ENCODE assay signal across 10 mouse cellular contexts in genomic region chr7:143461294-143461870, GRCm38 (mm10). TPM values are rescaled to one million over a fixed set of nuclear protein-coding genes. Genes with fewer than 3 reads are reported as not detected.
DNase-seq lines count a peak whose midpoint lies in the region; ATAC-seq and TF ChIP-seq lines count a peak whose summit lies in the region.
"Had no signal": no experiment of that assay in that cellular context is flagged by ENCODE, and none has a peak within 500 bp of the region (broad histone marks: within the 10 kb centered on the region; RNA-seq: fewer than 3 reads in every experiment).

No protein-coding gene starts in this region.

- TF ChIP-seq CTCF in kidney, postnatal 0 days (IDR thresholded peaks at IDR 0.05; ENCODE audit: low read depth): no peak
- no peak for TF ChIP-seq CTCF in hindbrain, postnatal 0 days (IDR thresholded peaks at IDR 0.05; ENCODE audit: low read depth)
- TF ChIP-seq CTCF in midbrain, postnatal 0 days (IDR thresholded peaks at IDR 0.05): no peak

- no peaks in the 10 kb centered on the region for H3K4me1 ChIP-seq in kidney, postnatal 0 days (replicated peaks; ENCODE audit: insufficient read depth, low read length)
- H3K4me1 ChIP-seq in embryonic facial prominence, embryonic 11.5 days (ENCODE audit: control insufficient read depth, insufficient read depth, low read length): no peaks in the 10 kb centered on the region; the same call in 1 of the 2 replicates
- H3K4me1 ChIP-seq in hindbrain, postnatal 0 days (ENCODE audit: insufficient read depth, low read length): no peaks in the 10 kb centered on the region
- H3K4me1 ChIP-seq in midbrain, postnatal 0 days (ENCODE audit: insufficient read depth, low read length): no peaks in the 10 kb centered on the region

- peaks cover 17% of the 10 kb centered on the region; the same call in 1 of the 2 replicates for H3K9me3 ChIP-seq in kidney, postnatal 0 days (replicated peaks; ENCODE audit: low read length)
- H3K9me3 ChIP-seq in embryonic facial prominence, embryonic 11.5 days (replicated peaks; ENCODE audit: control insufficient read depth, low read length): peaks cover 19% of the 10 kb centered on the region
- H3K9me3 ChIP-seq in hindbrain, postnatal 0 days (ENCODE audit: low read length): peaks cover 6% of the 10 kb centered on the region; the same call in 1 of the 2 replicates
- H3K9me3 ChIP-seq in midbrain, postnatal 0 days (ENCODE audit: low read length): peaks cover 8% of the 10 kb centered on the region; the same call in 1 of the 2 replicates

- H3K36me3 ChIP-seq in kidney, postnatal 0 days (ENCODE audit: insufficient read depth, low read length): no peaks in the 10 kb centered on the region
- no peaks in the 10 kb centered on the region for H3K36me3 ChIP-seq in embryonic facial prominence, embryonic 11.5 days (replicated peaks; ENCODE audit: control insufficient read depth, insufficient read depth, low read depth, low read length)
- H3K36me3 ChIP-seq in hindbrain, postnatal 0 days (ENCODE audit: insufficient read depth, low read length): no peaks in the 10 kb centered on the region
- no peaks in the 10 kb centered on the region for H3K36me3 ChIP-seq in midbrain, postnatal 0 days (ENCODE audit: insufficient read depth, low read length)
- H3K36me3 ChIP-seq: G1E had no signal

- no peak overlapping the region for H3K27ac ChIP-seq in kidney, postnatal 0 days
- 0 out of 2 replicates have a peak overlapping the region, but pooled peaks have one; percentile 31 for H3K27ac ChIP-seq in embryonic facial prominence, embryonic 11.5 days (replicated peaks; ENCODE audit: low read depth, low read length)
- no peak overlapping the region for H3K27ac ChIP-seq in hindbrain, postnatal 0 days
- no peak overlapping the region for H3K27ac ChIP-seq in midbrain, postnatal 0 days (ENCODE audit: low read depth, low read length)

- no peaks in the 10 kb centered on the region for H3K27me3 ChIP-seq in kidney, postnatal 0 days (ENCODE audit: insufficient read depth, low read length)
- 0 out of 2 replicates have a peak, but pooled peaks cover 2% of the 10 kb centered on the region for H3K27me3 ChIP-seq in embryonic facial prominence, embryonic 11.5 days (ENCODE audit: control insufficient read depth, insufficient read depth, low read length)
- H3K27me3 ChIP-seq in hindbrain, postnatal 0 days (ENCODE audit: insufficient read depth, low read length): no peaks in the 10 kb centered on the region
- no peaks in the 10 kb centered on the region for H3K27me3 ChIP-seq in midbrain, postnatal 0 days (ENCODE audit: insufficient read depth, low read length)

- H3K9ac ChIP-seq in kidney, postnatal 0 days (ENCODE audit: low read depth, low read length): 0 out of 2 replicates have a peak overlapping the region, but pooled peaks have one; percentile 23
- peak overlapping the region; percentile 35; the same call in 1 of the 2 replicates for H3K9ac ChIP-seq in embryonic facial prominence, embryonic 11.5 days (replicated peaks; ENCODE audit: low read length)
- H3K9ac ChIP-seq in hindbrain, postnatal 0 days (replicated peaks; ENCODE audit: low read length): no peak overlapping the region
- H3K9ac ChIP-seq in midbrain, postnatal 0 days (replicated peaks; ENCODE audit: low read length, poor library complexity, severe bottlenecking): no peak overlapping the region

- peak; percentile 26; the same call in 1 of the 2 replicates for ATAC-seq in kidney, postnatal 0 days (replicated peaks; ENCODE audit: low FRiP score, low read depth)
- ATAC-seq in embryonic facial prominence, embryonic 11.5 days (replicated peaks; ENCODE audit: insufficient number of reproducible peaks, low FRiP score, low TSS enrichment, low read depth): peak; percentile 50; the same call in 1 of the 2 replicates
- ATAC-seq in hindbrain, postnatal 0 days: peak; percentile 41; the same call in 1 of the 2 replicates
- peak; percentile 17; the same call in 1 of the 2 replicates for ATAC-seq in midbrain, postnatal 0 days (ENCODE audit: low FRiP score)

- H3K4me2 ChIP-seq in kidney, postnatal 0 days (ENCODE audit: low read length): peak overlapping the region; percentile 63; the same call in 1 of the 2 replicates
- H3K4me2 ChIP-seq in embryonic facial prominence, embryonic 11.5 days (ENCODE audit: low read depth, low read length): peak overlapping the region; percentile 24
- H3K4me2 ChIP-seq in hindbrain, postnatal 0 days (ENCODE audit: low read depth, low read length): peak overlapping the region; percentile 62
- peak overlapping the region; percentile 56 for H3K4me2 ChIP-seq in midbrain, postnatal 0 days (ENCODE audit: low read depth, low read length, poor library complexity, severe bottlenecking)

- H3K4me3 ChIP-seq in kidney, postnatal 0 days (replicated peaks; ENCODE audit: low read depth, low read length): peak overlapping the region; percentile 52
- H3K4me3 ChIP-seq in embryonic facial prominence, embryonic 11.5 days (ENCODE audit: low read depth, low read length): no peak overlapping the region
- peak overlapping the region; percentile 43 for H3K4me3 ChIP-seq in hindbrain, postnatal 0 days (ENCODE audit: low read length)
- H3K4me3 ChIP-seq in midbrain, postnatal 0 days (ENCODE audit: low read depth, low read length): peak overlapping the region; percentile 44

- WGBS in kidney, postnatal 0 days: 42% methylated on average over 27 of the region's 32 CpGs
- 28% methylated on average over 26 of the region's 32 CpGs for WGBS in embryonic facial prominence, embryonic 11.5 days
- 39% methylated on average over 18 of the region's 32 CpGs for WGBS in hindbrain, postnatal 0 days
- WGBS in midbrain, postnatal 0 days: 35% methylated on average over 18 of the region's 32 CpGs

- DNase-seq in kidney, postnatal 0 days (ENCODE audit: low spot score): no peak
- no peak for DNase-seq in kidney, adult 18-20 months
- DNase-seq in embryonic facial prominence, embryonic 11.5 days (ENCODE audit: low spot score): no peak
- DNase-seq in hindbrain, postnatal 0 days (ENCODE audit: low spot score): no peak
- no peak for DNase-seq in midbrain, postnatal 0 days (ENCODE audit: low spot score)
- no peak for DNase-seq in frontal cortex, postnatal 36 days (ENCODE audit: low spot score in 2 of 2)
- DNase-seq in urinary bladder, postnatal 36 days (ENCODE audit: low spot score in 2 of 2): no peak
- DNase-seq in thymus, postnatal 36 days: no peak

RNA-seq across cellular contexts. Expression of gene Cdkn1c, which starts 0.5 kb away (rescaled TPM):
- 498 and 594 TPM in 2 replicates for polyA plus RNA-seq in kidney, postnatal 0 days (2015; fragmentation: Nextera tagmentation; extraction: Ambion mirVana)
- 1,085 and 1,117 TPM in 2 replicates for polyA plus RNA-seq in embryonic facial prominence, embryonic 11.5 days (2014; fragmentation: Nextera tagmentation; extraction: Ambion mirVana)
- 127 and 139 TPM in 2 replicates for total RNA-seq in hindbrain, postnatal 0 days (2014; rRNA removed)
- 144 and 150 TPM in 2 replicates for polyA plus RNA-seq in hindbrain, postnatal 0 days (2015; fragmentation: Nextera tagmentation; extraction: Ambion mirVana)
- total RNA-seq in midbrain, postnatal 0 days (2014; rRNA removed): 107 and 131 TPM in 2 replicates
- 111 and 115 TPM in 2 replicates for polyA plus RNA-seq in midbrain, postnatal 0 days (2015; fragmentation: Nextera tagmentation; extraction: Ambion mirVana)
- total RNA-seq: G1E had no signal

RNA-seq across cellular contexts. Expression of gene Slc22a18, which starts 12.2 kb away (rescaled TPM):
- polyA plus RNA-seq in kidney, postnatal 0 days (2015; fragmentation: Nextera tagmentation; extraction: Ambion mirVana): 22.1 and 22.7 TPM in 2 replicates
- polyA plus RNA-seq in embryonic facial prominence, embryonic 11.5 days (2014; fragmentation: Nextera tagmentation; extraction: Ambion mirVana): 0.58 and 1.0 TPM in 2 replicates
- 0.58 and 1.8 TPM in 2 replicates for total RNA-seq in hindbrain, postnatal 0 days (2014; rRNA removed)
- 0.90 and 1.2 TPM in 2 replicates for polyA plus RNA-seq in hindbrain, postnatal 0 days (2015; fragmentation: Nextera tagmentation; extraction: Ambion mirVana)
- 0.33 and 0.47 TPM in 2 replicates for total RNA-seq in midbrain, postnatal 0 days (2014; rRNA removed)
- polyA plus RNA-seq in midbrain, postnatal 0 days (2015; fragmentation: Nextera tagmentation; extraction: Ambion mirVana): 0.71 and 0.86 TPM in 2 replicates

RNA-seq across cellular contexts. Expression of gene Phlda2, which starts 41.6 kb away (rescaled TPM):
- polyA plus RNA-seq in kidney, postnatal 0 days (2015; fragmentation: Nextera tagmentation; extraction: Ambion mirVana): 23.8 and 23.9 TPM in 2 replicates
- polyA plus RNA-seq in embryonic facial prominence, embryonic 11.5 days (2014; fragmentation: Nextera tagmentation; extraction: Ambion mirVana): 2.8 and 2.9 TPM in 2 replicates
- total RNA-seq in hindbrain, postnatal 0 days (2014; rRNA removed): 0.52 TPM in 1 of 2 replicates, not detected in the other
- polyA plus RNA-seq in hindbrain, postnatal 0 days (2015; fragmentation: Nextera tagmentation; extraction: Ambion mirVana): 0.66 and 0.73 TPM in 2 replicates
- 10.0 TPM in 1 of 2 replicates, not detected in the other for total RNA-seq in midbrain, postnatal 0 days (2014; rRNA removed)
- polyA plus RNA-seq in midbrain, postnatal 0 days (2015; fragmentation: Nextera tagmentation; extraction: Ambion mirVana): 0.51 TPM in 1 of 2 replicates, not detected in the other
- total RNA-seq: left cerebral cortex, postnatal 36 days had no signal

Comparison
In these comparisons a context has a peak if more than half of its experiments do, and no peak if none do; other contexts are left out.
1. H3K9ac ChIP-seq: peak in kidney, postnatal 0 days (single experiment) and embryonic facial prominence, embryonic 11.5 days (single experiment); none in hindbrain, postnatal 0 days (single experiment) and midbrain, postnatal 0 days (single experiment).
2. RNA of gene Slc22a18, which starts 12.2 kb away (polyA plus RNA-seq): 22.1 to 22.7 TPM in kidney, postnatal 0 days; 0.90 to 1.2 TPM in hindbrain, postnatal 0 days, 0.71 to 0.86 TPM in midbrain, postnatal 0 days and 0.58 to 1.0 TPM in embryonic facial prominence, embryonic 11.5 days; every median in the first group is over 10 times any median in the second.
3. Peak in every context shown above with its lines, with median percentiles within 50 percentile points of each other: ATAC-seq and H3K4me2 ChIP-seq.